Mouse (Mus musculus) 3134 (cell line): ENCODE data around the gene Shc1.

Experiments
- DNase-seq: peaks from one replicate; pipeline ENCODE4 v3.0.0-alpha.2; 2011; ENCODE audit warnings: low spot score; ENCODE audit not compliant: insufficient read length; ENCODE audit errors: extremely low read depth

Shc1 gene

GRCm38 (mm10) chr3:89388901-89389740 lies 29.1 kb upstream of the Shc1 start:
- no peak for DNase-seq

- peak; percentile 77 for DNase-seq
Observed at GRCm38 (mm10) chr3:89390111-89390515, 28.1 kb upstream of the Shc1 start.

DNA sequence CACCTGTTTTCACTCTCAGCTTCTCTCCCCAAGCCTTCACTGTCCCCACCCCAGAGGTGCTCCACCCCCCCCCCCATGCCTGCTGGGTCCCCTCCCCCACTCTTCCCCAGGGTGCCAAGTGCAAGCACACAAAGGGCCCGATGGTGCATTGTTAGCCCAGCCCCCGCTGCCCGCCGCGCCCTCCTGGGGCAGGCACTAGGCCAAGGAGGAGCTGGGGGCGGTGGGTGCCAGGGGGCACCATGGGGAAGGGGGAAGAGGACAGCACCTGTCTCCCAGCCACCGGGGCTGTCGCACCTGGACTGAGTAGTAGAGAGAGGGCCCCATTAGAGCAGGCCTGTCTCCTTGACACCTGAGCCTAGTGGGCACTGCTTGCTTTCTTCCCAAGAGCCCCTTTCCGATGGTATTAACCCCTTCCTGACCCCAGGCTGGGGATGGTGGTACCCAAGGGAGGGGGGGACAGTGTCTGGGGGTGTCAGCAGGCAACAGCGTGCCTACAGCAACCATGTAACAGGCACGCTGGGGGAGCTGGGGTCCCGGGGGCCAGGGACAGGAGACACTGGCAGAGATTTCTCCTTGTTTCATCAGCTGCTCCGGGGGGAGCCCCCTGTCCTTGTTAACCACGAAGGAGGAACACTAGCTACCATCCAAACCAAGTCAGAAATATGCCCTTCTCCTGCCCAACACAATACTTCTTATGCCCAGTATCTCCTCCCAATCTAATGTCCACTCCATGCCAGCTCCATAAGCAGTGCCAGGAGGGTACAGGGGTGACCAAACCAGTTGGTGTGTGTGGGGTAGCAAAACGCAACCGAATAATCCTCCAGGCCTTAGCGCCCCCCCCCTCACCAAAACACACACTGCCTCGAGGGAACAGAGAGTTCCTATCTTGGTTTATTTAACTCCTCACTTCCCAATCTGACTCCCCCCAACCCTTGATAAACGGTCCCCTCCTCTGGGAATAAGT lies 27.3 kb upstream of the Shc1 start:
- peak; percentile 50 for DNase-seq

- peak; percentile 86 for DNase-seq
Observed at GRCm38 (mm10) chr3:89391663-89392511, 26.4 kb upstream of the Shc1 start.

- peak; percentile 64 for DNase-seq
Observed at GRCm38 (mm10) chr3:89392871-89393311, 25.4 kb upstream of the Shc1 start.

GRCm38 (mm10) chr3:89393605-89394004 lies 24.6 kb upstream of the Shc1 start:
- DNase-seq: peak; percentile 96

DNA sequence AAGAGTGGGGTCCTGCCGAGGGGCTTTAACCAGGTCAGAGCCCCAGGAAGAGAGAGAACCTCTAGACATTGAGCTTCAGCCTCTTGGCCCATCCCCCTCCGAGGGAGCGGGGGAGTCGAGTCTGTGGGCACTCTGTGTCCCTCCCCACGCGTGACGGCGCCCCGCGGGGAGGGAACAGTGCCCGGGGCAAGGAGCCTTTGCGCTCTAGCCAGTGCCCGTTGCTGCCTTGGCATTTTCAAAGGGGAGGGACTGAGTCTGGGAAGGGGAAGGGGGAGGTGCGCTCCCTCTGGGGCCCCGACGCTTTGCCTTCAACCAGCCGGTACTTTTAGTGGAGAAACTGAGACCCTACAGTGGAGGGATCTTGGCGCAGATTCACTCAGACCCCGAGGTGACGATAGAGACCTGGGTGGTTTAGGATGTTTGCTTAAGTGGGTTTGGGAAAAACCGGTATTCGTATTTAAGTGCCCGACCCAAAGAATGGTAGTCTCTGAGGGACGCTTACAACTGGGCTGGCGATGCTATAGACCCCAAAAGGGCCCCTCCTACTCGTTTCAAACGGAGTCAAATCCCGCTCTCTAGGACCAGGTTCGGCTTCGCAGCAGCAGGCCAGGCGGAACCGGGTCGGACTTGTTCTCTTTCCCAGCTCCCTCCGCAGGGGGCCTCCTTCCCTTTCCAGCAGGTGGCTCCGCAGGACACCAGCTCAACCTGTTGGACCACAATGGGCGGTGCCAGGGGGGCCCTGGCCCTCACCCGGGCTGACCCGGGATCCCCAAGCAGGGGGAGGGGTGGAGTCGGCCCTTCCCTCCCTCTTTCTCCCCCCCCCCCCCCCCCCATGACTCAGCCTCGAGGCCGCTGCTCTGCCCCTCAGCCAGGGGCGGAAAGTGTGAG lies 24.0 kb upstream of the Shc1 start, which contains the start of gene Zbtb7b:
Gene Zbtb7b, minus strand, starts transcription at position 771 of the 888 bp plus-strand sequence.
- peak; percentile 87 for DNase-seq

DNA sequence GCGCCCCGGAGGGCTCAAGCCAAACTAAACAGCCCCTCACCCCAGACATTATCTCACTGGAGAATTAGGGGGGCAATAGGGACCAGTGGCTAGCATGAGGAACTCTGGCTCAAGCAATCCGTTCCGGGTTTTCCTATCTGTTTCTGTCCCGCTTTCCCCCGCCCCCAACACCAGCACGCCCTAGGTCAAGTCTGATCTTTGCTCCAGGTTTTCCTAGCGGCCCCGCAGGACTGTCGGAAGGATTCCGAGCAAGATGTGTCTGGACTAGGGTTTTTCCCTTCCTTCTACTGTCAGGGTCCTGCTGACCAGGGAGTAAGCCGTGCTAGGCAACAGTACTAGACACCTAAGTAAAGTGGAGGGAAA lies 23.4 kb upstream of the Shc1 start:
- no peak for DNase-seq

DNA sequence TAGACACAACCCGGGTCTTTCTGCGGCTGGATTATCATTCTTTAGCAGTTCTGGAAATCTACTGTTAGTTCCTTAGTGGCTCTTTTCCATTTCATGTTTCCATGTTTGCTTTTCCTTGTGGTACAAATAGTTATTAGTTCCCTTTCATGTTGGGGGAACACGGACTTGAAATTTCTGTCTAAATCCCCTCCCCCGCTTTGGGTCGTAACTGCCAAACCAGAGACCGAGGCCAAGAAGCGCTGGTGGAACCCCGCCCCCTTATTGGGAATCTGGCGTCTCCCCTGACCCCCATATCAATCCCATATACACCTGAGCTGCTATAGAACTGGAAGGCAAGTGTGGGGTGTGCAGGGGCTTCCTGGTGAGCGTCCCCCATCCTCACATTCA lies 22.8 kb upstream of the Shc1 start:
- no peak for DNase-seq

- peak; percentile 62 for DNase-seq
Observed at GRCm38 (mm10) chr3:89395806-89396653, 22.2 kb upstream of the Shc1 start.

DNA sequence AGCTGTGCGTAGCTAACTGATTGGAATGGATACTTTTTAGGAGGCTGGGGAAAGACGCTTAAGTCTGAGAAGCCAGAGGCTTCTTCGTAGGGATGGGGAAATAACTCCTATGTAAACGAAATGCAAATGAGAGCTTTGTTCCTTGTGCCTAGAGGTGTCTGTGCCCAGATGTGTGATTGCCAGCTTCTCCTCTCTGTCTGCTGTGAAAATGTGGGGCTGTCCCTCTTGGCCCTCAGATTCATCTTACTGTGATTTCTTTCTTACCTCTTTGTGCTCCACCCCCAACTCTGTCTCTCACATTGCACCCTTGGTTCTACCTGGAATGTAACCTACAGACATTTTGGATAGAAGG lies 21.6 kb upstream of the Shc1 start:
- DNase-seq: no peak

- DNase-seq: no peak
Observed at GRCm38 (mm10) chr3:89401329-89401728, 16.9 kb upstream of the Shc1 start.

DNA sequence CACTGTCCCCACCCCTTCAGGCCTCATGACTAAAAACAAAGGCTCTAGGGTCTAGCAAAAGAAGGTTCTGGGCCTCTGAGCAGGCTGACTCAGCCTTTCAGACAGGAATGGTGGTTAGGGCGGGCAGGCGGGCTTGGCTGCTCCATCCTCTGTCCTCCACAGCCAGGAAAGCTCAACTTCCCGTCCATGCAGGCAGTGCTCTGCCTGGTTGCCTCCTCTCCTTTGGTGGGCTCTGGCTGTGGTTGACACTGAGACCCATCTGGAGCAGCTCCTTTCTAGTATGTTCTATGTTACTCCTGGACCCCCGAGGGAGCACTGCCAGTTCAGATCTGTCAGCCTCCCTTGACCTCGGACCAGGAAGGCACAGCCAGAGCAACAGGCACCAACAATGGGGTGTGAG lies 15.6 kb upstream of the Shc1 start, which contains the start of gene Lenep:
Gene Lenep, minus strand, starts transcription at position 101 of the 400 bp plus-strand sequence.
- DNase-seq: no peak

DNA sequence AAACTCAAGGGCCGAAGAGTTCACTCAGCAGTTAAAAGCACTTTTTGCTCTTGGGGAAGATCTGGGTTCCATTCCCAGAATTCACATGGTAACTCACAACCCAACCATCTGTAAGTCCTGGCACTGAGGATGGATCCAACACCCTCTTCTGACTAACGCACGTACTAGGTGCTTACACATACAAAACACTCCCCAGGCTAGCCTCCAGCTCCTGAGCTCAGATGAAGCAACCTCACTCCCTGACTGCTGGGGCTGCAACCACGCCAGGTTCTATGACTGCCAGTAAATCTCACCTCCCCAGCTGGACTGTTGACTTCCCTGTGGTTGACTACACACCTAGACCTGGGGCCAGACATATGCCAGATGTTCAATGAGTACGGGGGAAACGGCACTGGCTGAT lies 11.4 kb upstream of the Shc1 start:
- DNase-seq: no peak

DNA sequence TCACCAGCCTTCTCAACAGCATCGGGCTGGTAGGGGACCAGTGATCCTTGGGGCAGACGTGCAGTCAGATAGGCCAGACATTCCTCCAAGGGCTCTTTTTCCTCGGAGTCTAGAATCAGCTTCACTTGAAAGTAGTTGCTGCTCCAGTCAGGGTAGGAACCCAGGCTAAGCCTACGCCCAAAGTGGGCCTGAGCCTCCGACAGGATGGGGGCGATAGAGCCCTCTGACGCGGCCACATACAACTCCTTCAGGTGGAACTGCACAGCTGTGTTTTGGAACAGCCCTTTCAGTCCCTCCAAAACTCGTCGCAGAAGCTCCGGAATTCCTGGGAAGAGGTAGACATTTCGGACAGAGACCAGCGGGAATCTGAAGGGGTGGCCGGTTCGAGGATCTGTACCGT lies 9.8 kb upstream of the Shc1 start:
- DNase-seq: no peak

DNA sequence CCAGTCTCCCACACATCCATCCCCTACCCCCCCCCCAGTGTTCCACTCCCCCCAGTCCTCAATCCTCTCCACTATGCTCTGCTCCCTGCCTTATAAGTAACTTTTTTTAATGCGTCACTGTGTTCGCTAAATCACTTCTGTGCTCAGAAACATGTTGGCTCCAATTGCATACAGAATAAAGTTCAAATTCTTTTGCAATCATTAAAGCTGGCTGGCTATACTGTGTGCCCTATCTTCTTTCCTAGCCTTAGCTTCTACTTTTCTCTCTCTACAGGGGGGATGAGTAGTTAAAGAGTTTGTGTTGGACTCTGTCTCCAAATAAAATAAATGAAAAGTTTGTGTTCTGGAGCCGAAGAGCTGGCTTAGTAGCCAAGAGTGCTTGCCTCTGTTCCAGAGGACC lies 8.5 kb upstream of the Shc1 start:
- DNase-seq: no peak

- DNase-seq: no peak
Observed at GRCm38 (mm10) chr3:89410864-89411263, 7.4 kb upstream of the Shc1 start.

DNA sequence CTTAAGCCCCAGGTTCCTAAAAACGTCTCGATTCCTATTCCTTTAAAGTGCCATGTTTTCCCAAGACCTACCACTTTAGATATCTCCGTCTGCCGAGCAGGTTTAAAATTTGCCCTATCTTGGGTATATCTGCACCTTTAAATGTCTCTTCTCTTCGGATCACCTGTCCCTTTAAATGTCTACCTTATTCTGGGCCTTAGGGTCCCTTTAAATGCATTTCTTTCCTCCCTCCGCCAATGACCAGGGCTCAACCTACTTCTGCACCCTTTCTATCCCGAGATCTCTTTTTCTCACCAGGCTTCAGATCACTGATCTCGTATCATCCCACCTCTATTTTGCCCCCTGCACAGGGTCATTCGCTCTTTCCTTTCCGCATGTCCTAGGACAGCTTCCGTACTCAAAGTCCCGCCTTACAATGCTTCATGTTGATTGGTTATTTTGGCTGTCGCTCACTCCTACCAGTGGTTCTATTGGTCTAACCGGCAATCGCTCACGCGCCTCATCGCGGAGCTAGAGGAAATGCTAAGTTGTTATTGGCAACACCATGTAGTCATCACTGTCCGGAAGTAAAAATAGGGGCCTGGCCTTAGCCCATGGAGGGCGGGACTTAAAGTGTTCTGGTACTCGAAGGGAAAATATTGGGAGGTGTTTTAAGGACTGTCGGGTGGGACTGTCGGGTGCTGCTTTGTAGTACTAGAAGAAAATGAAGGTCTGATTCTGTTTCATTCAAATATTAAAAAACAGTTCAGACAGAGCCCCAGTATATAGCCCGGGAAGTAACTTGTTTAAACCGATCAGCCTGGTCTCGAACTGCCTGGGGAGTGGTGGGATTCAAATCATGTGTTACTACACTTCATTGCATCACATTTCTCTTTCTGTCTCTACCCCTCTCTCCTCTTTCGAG lies 6.5 kb upstream of the Shc1 start, which contains the start of gene Flad1:
Gene Flad1, minus strand, starts transcription at position 381 of the 904 bp plus-strand sequence.
- DNase-seq: peak; percentile 89
